Mouse (Mus musculus): Measurements from ENCODE around the gene Mb21d2. TPM values are rescaled to one million over a fixed set of nuclear protein-coding genes. Genes with fewer than 3 reads are reported as not detected.

Gene Mb21d2
- polyA plus RNA-seq, 1 experiment from 2014 or later: 21.4 TPM

GRCm38 (mm10) chr16:28928466-28928814 lies 1.0 kb downstream of the Mb21d2 start:
- H3K27me3 ChIP-seq (replicated peaks): 0 out of 2 replicates have a peak, but pooled peaks cover 3% of the 10 kb centered on the region
- H3K9me3 ChIP-seq (replicated peaks): no peaks in the 10 kb centered on the region
- H3K4me3 ChIP-seq (replicated peaks): peak overlapping the region; percentile 90
- H3K9ac ChIP-seq (replicated peaks): peak overlapping the region; percentile 87
- ATAC-seq (ENCODE audit: low FRiP score): peak; percentile 60
- peak overlapping the region; percentile 78 for H3K4me2 ChIP-seq
- H3K4me1 ChIP-seq: peaks cover 36% of the 10 kb centered on the region
- no peaks in the 10 kb centered on the region for H3K36me3 ChIP-seq
- peak overlapping the region; percentile 89 for H3K27ac ChIP-seq (replicated peaks)
- WGBS: under 1% methylated on average over 10 of the region's 10 CpGs

DNA sequence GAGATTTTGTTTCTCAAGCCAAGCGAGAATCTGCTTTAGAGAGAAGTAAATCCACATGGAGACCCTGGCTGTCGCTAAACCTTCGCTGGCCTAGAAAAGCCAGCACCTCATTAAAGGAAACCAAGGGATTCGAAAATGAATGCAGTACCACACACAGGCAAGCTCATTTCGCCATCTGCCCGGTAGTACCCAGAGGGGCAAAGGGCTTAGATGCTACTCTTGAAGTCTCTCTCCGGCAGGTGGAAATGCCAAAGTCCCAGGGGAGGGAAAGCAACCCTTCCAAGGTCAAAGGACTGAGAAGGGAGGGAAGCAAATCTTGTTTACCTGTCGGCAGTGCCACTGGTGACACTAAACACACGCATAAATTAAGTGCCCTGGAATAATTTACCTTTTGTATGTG lies 2.1 kb downstream of the Mb21d2 start:
- no peak overlapping the region for H3K27ac ChIP-seq (replicated peaks)
- peak overlapping the region; percentile 90 for H3K4me3 ChIP-seq (replicated peaks)
- H3K9ac ChIP-seq (replicated peaks): peak overlapping the region; percentile 87
- 11% methylated on average over 9 of the region's 9 CpGs for WGBS
- peak overlapping the region; percentile 78 for H3K4me2 ChIP-seq
- H3K36me3 ChIP-seq: no peaks in the 10 kb centered on the region
- peaks cover 36% of the 10 kb centered on the region for H3K4me1 ChIP-seq
- ATAC-seq (ENCODE audit: low FRiP score): no peak
- no peaks in the 10 kb centered on the region for H3K9me3 ChIP-seq (replicated peaks)
- 0 out of 2 replicates have a peak, but pooled peaks cover 3% of the 10 kb centered on the region for H3K27me3 ChIP-seq (replicated peaks)

DNA sequence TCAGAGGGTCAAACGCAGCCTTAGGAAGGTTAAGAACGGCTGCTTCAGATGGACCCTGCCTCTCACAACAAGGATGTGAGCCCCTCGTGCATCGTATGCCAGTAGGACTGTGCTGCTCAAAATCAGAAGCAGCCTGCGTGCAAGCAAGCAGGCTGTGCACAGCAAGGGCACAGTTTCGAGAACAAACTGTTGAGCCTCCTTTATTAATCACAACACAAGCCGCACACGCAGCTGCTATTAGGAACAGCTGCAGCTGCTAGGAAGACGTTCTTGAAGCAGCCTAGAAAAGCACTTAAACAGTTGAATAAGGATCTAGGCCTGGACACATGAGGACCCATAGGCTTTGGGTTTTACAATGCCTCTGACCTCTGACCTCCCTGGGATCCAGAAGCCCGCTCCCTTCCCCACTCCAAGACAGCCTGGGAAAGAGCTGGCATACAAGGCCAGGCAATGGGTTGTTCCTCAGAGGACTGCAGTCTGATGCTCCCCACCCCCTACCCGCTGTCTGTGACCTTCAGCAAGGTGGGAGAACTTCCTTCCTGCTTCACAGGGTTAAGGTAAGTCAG lies 10.1 kb downstream of the Mb21d2 start:
- Histone ChIP-seq H3K4me1 (peaks cover 19% of the 10 kb centered on the region), H3K4me3 (replicated peaks) (no peak overlapping the region), H3K27ac (replicated peaks) (no peak overlapping the region), H3K9ac (replicated peaks) (no peak overlapping the region), H3K9me3 (replicated peaks) (no peaks in the 10 kb centered on the region), H3K27me3 (replicated peaks) (no peaks in the 10 kb centered on the region), H3K4me2 (no peak overlapping the region), H3K36me3 (no peaks in the 10 kb centered on the region)
- WGBS: 58% methylated on average over 11 of the region's 11 CpGs
- no peak for ATAC-seq (ENCODE audit: low FRiP score)

DNA sequence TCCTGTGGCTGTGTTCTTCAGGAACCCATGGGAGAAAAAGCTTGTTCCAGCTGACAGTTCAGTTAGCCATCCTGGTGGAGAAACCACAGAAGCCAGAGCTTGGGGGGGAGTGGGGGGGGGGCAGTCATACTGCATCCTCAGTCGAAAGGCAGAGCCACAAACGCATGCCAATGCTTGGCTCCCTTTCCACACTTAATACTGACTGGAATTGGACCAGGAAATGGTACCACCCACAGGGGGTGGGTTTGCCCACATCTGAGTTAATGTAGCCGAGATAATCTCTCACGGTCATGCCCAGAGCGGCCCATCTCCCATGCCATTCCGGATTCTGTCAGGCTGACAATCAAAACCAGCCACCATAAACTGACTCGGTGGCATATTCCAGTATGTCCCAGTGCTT lies 14.1 kb downstream of the Mb21d2 start:
- Histone ChIP-seq H3K4me1 (peaks cover 32% of the 10 kb centered on the region), H3K9me3 (replicated peaks) (no peaks in the 10 kb centered on the region), H3K36me3 (no peaks in the 10 kb centered on the region), H3K4me3 (replicated peaks) (no peak overlapping the region), H3K4me2 (no peak overlapping the region), H3K9ac (replicated peaks) (no peak overlapping the region), H3K27me3 (replicated peaks) (no peaks in the 10 kb centered on the region), H3K27ac (replicated peaks) (no peak overlapping the region)
- 62% methylated on average over 7 of the region's 7 CpGs for WGBS
- ATAC-seq (ENCODE audit: low FRiP score): no peak

GRCm38 (mm10) chr16:28914709-28915108 lies 14.8 kb downstream of the Mb21d2 start:
- H3K4me3 ChIP-seq (replicated peaks): no peak overlapping the region
- no peak for ATAC-seq (ENCODE audit: low FRiP score)
- H3K9ac ChIP-seq (replicated peaks): no peak overlapping the region
- no peak overlapping the region for H3K27ac ChIP-seq (replicated peaks)
- no peak overlapping the region for H3K4me2 ChIP-seq
- H3K36me3 ChIP-seq: no peaks in the 10 kb centered on the region
- WGBS: 75% methylated on average over 1 of the region's 1 CpGs
- H3K4me1 ChIP-seq: peaks cover 32% of the 10 kb centered on the region
- no peaks in the 10 kb centered on the region for H3K9me3 ChIP-seq (replicated peaks)
- no peaks in the 10 kb centered on the region for H3K27me3 ChIP-seq (replicated peaks)

- no peak for ATAC-seq (ENCODE audit: low FRiP score)
- 63% methylated on average over 15 of the region's 15 CpGs for WGBS
- H3K4me1 ChIP-seq: peaks cover 28% of the 10 kb centered on the region
- no peak overlapping the region for H3K4me3 ChIP-seq (replicated peaks)
- no peaks in the 10 kb centered on the region for H3K9me3 ChIP-seq (replicated peaks)
- no peak overlapping the region for H3K4me2 ChIP-seq
- no peak overlapping the region for H3K27ac ChIP-seq (replicated peaks)
- no peaks in the 10 kb centered on the region for H3K36me3 ChIP-seq
- H3K9ac ChIP-seq (replicated peaks): no peak overlapping the region
- no peaks in the 10 kb centered on the region for H3K27me3 ChIP-seq (replicated peaks)
These were observed 17.9 kb downstream of the Mb21d2 start for GRCm38 (mm10) chr16:28911414-28912050.

DNA sequence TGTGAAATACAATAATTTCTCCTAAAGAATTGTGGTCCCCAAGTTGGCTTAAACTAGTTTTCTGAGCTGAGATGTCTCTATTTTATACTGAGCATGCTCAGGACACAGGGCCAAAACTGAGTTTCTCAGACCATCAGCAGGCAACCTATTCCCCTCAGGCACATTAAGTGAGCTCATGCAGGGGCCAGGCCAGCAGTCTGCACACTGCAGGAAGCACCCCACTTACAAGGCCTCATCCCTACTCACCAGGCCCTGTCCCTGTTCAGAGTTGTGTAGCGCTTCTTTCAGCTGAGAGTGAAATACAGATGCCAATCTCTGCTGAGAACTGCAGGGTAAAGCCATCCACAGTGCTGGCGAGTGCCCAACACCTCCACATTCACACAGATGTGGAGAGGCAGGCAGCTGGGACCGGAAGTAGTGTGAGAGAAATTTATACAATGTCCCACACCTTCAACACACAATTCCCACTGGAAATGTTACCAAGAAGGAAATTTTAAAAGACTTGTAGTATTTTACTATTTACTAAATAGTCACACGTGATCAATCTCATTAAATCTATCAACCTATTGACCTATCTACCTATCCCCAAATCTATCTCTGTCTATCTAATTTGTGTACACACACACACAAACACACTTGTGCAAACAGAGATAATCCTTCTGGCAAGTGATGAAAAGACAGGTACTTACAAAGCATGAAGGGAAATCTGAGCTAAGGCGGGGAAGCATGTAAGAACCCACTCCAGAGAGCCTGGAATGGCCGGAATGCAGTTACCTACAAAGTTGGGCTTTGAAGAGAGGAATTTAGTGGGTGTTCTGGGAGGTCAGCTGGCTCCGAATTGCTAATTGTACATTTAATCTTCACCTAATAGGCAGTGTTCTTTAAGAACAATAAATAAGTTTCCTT lies 22.9 kb downstream of the Mb21d2 start:
- ATAC-seq (ENCODE audit: low FRiP score): no peak
- 84% methylated on average over 7 of the region's 7 CpGs for WGBS

GRCm38 (mm10) chr16:28905567-28906289 lies 23.7 kb downstream of the Mb21d2 start:
- Histone ChIP-seq H3K4me1 (peaks cover 16% of the 10 kb centered on the region), H3K27ac (replicated peaks) (no peak overlapping the region), H3K27me3 (replicated peaks) (no peaks in the 10 kb centered on the region), H3K9me3 (replicated peaks) (no peaks in the 10 kb centered on the region), H3K4me3 (replicated peaks) (no peak overlapping the region), H3K9ac (replicated peaks) (no peak overlapping the region), H3K36me3 (no peaks in the 10 kb centered on the region), H3K4me2 (no peak overlapping the region)
- ATAC-seq (ENCODE audit: low FRiP score): no peak
- 90% methylated on average over 11 of the region's 11 CpGs for WGBS

More for the DNA sequence above, 22.9 kb downstream of the Mb21d2 start:
- no peak overlapping the region for H3K4me2 ChIP-seq
- H3K4me1 ChIP-seq: peaks cover 19% of the 10 kb centered on the region
- H3K9me3 ChIP-seq (replicated peaks): no peaks in the 10 kb centered on the region
- no peak overlapping the region for H3K9ac ChIP-seq (replicated peaks)
- no peak overlapping the region for H3K4me3 ChIP-seq (replicated peaks)
- no peaks in the 10 kb centered on the region for H3K27me3 ChIP-seq (replicated peaks)
- no peak overlapping the region for H3K27ac ChIP-seq (replicated peaks)
- no peaks in the 10 kb centered on the region for H3K36me3 ChIP-seq

DNA sequence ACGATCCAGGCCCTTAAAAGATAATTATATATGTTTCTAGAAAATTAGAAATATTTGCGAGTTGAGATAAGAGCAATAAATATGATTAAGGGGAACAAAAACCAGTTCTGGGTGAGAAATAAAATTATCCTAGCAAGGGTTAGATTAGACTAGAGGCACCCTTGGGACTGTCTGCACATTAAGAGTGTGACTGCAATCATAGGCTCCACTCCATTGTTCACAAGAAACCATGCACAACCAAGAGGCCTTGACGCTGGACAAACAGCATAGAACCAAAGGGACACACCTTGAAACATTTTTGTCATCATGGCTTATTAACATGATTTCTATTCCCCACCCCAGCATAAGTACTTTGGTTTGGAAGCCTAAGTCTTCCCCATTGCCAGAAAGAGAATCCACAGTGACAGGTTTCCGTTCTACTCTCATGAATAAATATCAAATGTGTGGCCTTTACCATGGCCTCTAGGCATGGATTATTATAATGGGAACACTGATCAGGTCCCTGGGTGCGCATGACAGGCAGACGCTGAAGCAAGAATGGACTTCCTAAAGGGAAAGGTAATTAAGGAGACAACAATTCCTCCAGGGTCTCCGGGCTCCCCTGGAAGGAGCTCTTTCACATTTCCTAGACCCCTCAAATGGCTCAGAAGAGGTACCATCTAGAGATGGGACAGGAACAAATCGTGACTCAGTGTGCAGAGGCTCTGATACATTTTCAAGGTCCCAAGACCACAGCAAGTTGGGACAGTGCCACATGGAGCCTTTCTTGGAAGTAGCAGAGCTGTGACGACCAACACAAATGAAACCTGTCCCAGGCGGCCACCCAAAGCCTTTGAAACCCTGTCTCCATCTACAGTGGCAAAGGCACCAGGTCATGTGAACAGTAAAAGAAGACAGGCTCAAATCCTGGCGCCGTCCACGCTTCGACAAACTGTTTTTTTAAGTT lies 26.6 kb downstream of the Mb21d2 start:
- Histone ChIP-seq H3K9ac (replicated peaks) (no peak overlapping the region), H3K36me3 (no peaks in the 10 kb centered on the region), H3K27ac (replicated peaks) (no peak overlapping the region), H3K4me1 (peaks cover 22% of the 10 kb centered on the region), H3K27me3 (replicated peaks) (no peaks in the 10 kb centered on the region), H3K4me2 (no peak overlapping the region), H3K9me3 (replicated peaks) (no peaks in the 10 kb centered on the region), H3K4me3 (replicated peaks) (no peak overlapping the region)
- 70% methylated on average over 14 of the region's 14 CpGs for WGBS
- ATAC-seq (ENCODE audit: low FRiP score): no peak

- Histone ChIP-seq H3K9ac (replicated peaks) (no peak overlapping the region), H3K4me1 (peaks cover 33% of the 10 kb centered on the region), H3K36me3 (no peaks in the 10 kb centered on the region), H3K27ac (replicated peaks) (no peak overlapping the region; the same call in 1 of the 2 replicates), H3K9me3 (replicated peaks) (no peaks in the 10 kb centered on the region), H3K4me3 (replicated peaks) (no peak overlapping the region), H3K4me2 (0 out of 2 replicates have a peak overlapping the region, but pooled peaks have one; percentile 13), H3K27me3 (replicated peaks) (no peaks in the 10 kb centered on the region)
- 69% methylated on average over 4 of the region's 4 CpGs for WGBS
- ATAC-seq (ENCODE audit: low FRiP score): no peak
These were observed 30.3 kb downstream of the Mb21d2 start for GRCm38 (mm10) chr16:28899161-28899540.

All from neural tube, embryonic 15.5 days (tissue).